Mouse (Mus musculus) erythroblast, embryonic 14.5 days (primary cell): ENCODE results near the gene Ercc1.

ENCODE experiments used
- GATA1 ChIP-seq: IDR thresholded peaks from 2 replicates; pipeline ENCODE4 v1.6.1; 2012; ENCODE audit warnings: low read length, inconsistent platforms, mixed read lengths
- TAL1 ChIP-seq: IDR thresholded peaks from 3 replicates; pipeline ENCODE4 v1.6.1; 2012; ENCODE audit warnings: low read length, inconsistent platforms, mixed read lengths

- TF ChIP-seq GATA1 = no peak
- TF ChIP-seq TAL1 = no peak
Measured at GRCm38 (mm10) chr7:19404476-19404875, 59.9 kb downstream of the Ercc1 start, which contains the start of gene Ckm.
